ENCODE assay signal across 8 mouse cellular contexts in genomic region chr16:85802954-85803353, GRCm38 (mm10). TPM values are rescaled to one million over a fixed set of nuclear protein-coding genes. Genes with fewer than 3 reads are reported as not detected.
DNase-seq lines count a peak whose midpoint lies in the region; ATAC-seq lines count a peak whose summit lies in the region.

Gene Adamts1, minus strand, starts transcription at chr16:85803113.

- ATAC-seq in common myeloid progenitor, adult 5-6 weeks (replicated peaks; ENCODE audit: low read depth, poor library complexity, severe bottlenecking): peak; percentile 20
- ATAC-seq in hindbrain, embryonic 14.5 days (ENCODE audit: low FRiP score): peak; percentile 85
- ATAC-seq in megakaryocyte-erythroid progenitor cell, adult 5-6 weeks (replicated peaks; ENCODE audit: low FRiP score, low TSS enrichment, poor library complexity, severe bottlenecking): no peak

- no peaks in the 10 kb centered on the region for H3K9me3 ChIP-seq in hindbrain, embryonic 14.5 days (ENCODE audit: control insufficient read depth, low read length)

- H3K36me3 ChIP-seq in hindbrain, embryonic 14.5 days (replicated peaks; ENCODE audit: control insufficient read depth, insufficient read depth): peaks cover 1% of the 10 kb centered on the region

- peak; percentile 87 for DNase-seq in adrenal gland, adult 2 months
- DNase-seq in gastrocnemius, adult 8-10 months (ENCODE audit: low spot score in 2 of 2): peak; percentile 86 to 90
- DNase-seq in hindbrain, embryonic 14.5 days (ENCODE audit: low spot score): peak; percentile 77
- peak; percentile 81 to 83 for DNase-seq in layer of hippocampus, postnatal 36 days
- DNase-seq in lung, postnatal 10 days: peak; percentile 97
- DNase-seq in right cerebral cortex, postnatal 10 days (ENCODE audit: low spot score in 2 of 2): peak; percentile 83 to 84

- peaks cover 8% of the 10 kb centered on the region for H3K4me1 ChIP-seq in hindbrain, embryonic 14.5 days (replicated peaks; ENCODE audit: control insufficient read depth, insufficient read depth, low read length)

- H3K27ac ChIP-seq in hindbrain, embryonic 14.5 days: peak within 1 kb of the TSS; percentile 76

- H3K27me3 ChIP-seq in hindbrain, embryonic 14.5 days (ENCODE audit: control insufficient read depth, insufficient read depth, low read length): peaks cover 14% of the 10 kb centered on the region; the same call in 1 of the 2 replicates

- H3K4me3 ChIP-seq in hindbrain, embryonic 14.5 days (replicated peaks; ENCODE audit: low read length): peak within 1 kb of the TSS; percentile 65

- WGBS in hindbrain, embryonic 14.5 days: 0% methylated on average over 26 of the region's 26 CpGs

- peak within 1 kb of the TSS; percentile 91 for H3K4me2 ChIP-seq in hindbrain, embryonic 14.5 days (replicated peaks)

- H3K9ac ChIP-seq in hindbrain, embryonic 14.5 days: peak within 1 kb of the TSS; percentile 56

RNA-seq across cellular contexts. Expression of gene Adamts1, which starts in this region (rescaled TPM):
- 10 to 100 TPM; 18.0 to 30.2 TPM for total RNA-seq in adrenal gland, adult 2 months (2021)
- polyA plus RNA-seq in adrenal gland, adult 2 months (2012; rRNA removed): 14.8 and 18.0 TPM in 2 replicates
- total RNA-seq in common myeloid progenitor, adult 5-6 weeks (2017): 0.41 and 0.49 TPM in 2 replicates
- 10 to 100 TPM; 20.0 to 27.3 (median 24.0) TPM for total RNA-seq in gastrocnemius, adult 8-10 months (2022)
- 12.0 and 12.7 TPM in 2 replicates for polyA plus RNA-seq in hindbrain, embryonic 14.5 days (2014; fragmentation: Nextera tagmentation; extraction: Ambion mirVana)
- 10 to 100 TPM; 27.8 to 35.9 TPM for total RNA-seq in layer of hippocampus, postnatal 36 days (2021)
- total RNA-seq in megakaryocyte-erythroid progenitor cell, adult 5-6 weeks (2014; fragmentation: Nextera tagmentation): not detected in 2 replicates
- total RNA-seq in megakaryocyte-erythroid progenitor cell, adult 5-6 weeks (2017): 0.05 TPM in 1 of 2 replicates, not detected in the other

Comparison
In these comparisons a context has a peak if more than half of its experiments do, and no peak if none do; other contexts are left out.
1. RNA of gene Adamts1 (total RNA-seq): 27.8 to 35.9 TPM in layer of hippocampus, postnatal 36 days, 18.0 to 30.2 TPM in adrenal gland, adult 2 months and 20.0 to 27.3 TPM in gastrocnemius, adult 8-10 months; 0.41 to 0.49 TPM in common myeloid progenitor, adult 5-6 weeks and 0.05 TPM in megakaryocyte-erythroid progenitor cell, adult 5-6 weeks; every median in the first group is over 10 times any median in the second.
2. Peak in ATAC-seq in common myeloid progenitor, adult 5-6 weeks; RNA of the gene not detected or under 1 TPM.
3. Peak in every context shown above with its lines, with median percentiles within 50 percentile points of each other: DNase-seq.